Mouse (Mus musculus): ENCODE results near the gene Cyp51. TPM values are rescaled to one million over a fixed set of nuclear protein-coding genes. Genes with fewer than 3 reads are reported as not detected.

Cyp51 gene
- polyA plus RNA-seq, 1 experiment from 2014 or later = 60.1 TPM

- Histone ChIP-seq H3K9me3 (ENCODE audit: control insufficient read depth, low read length) (no peaks in the 10 kb centered on the region), H3K27ac (replicated peaks; ENCODE audit: low read depth, low read length) (no peak overlapping the region), H3K9ac (ENCODE audit: low read depth, low read length) (no peak overlapping the region), H3K4me3 (ENCODE audit: low read depth, low read length) (no peak overlapping the region), H3K27me3 (replicated peaks; ENCODE audit: control insufficient read depth, insufficient read depth, low read length) (no peaks in the 10 kb centered on the region), H3K36me3 (ENCODE audit: control insufficient read depth, insufficient read depth, low read length) (peaks cover 90% of the 10 kb centered on the region), H3K4me1 (ENCODE audit: control insufficient read depth, insufficient read depth, low read length) (no peaks in the 10 kb centered on the region), H3K4me2 (ENCODE audit: low read depth, low read length) (no peak overlapping the region)
- ATAC-seq (ENCODE audit: low read depth) (no peak), DNase-seq (ENCODE audit: low spot score) (no peak)
- 94% methylated on average over 5 of the region's 5 CpGs for WGBS
Measured at GRCm38 (mm10) chr5:4088190-4088589, 16.4 kb downstream of the Cyp51 start.

- no peak overlapping the region for H3K9ac ChIP-seq (ENCODE audit: low read depth, low read length)
- H3K9me3 ChIP-seq (ENCODE audit: control insufficient read depth, low read length) = no peaks in the 10 kb centered on the region
- no peak overlapping the region for H3K4me3 ChIP-seq (ENCODE audit: low read depth, low read length)
- H3K27me3 ChIP-seq (replicated peaks; ENCODE audit: control insufficient read depth, insufficient read depth, low read length) = no peaks in the 10 kb centered on the region
- no peak overlapping the region for H3K27ac ChIP-seq (replicated peaks; ENCODE audit: low read depth, low read length)
- no peaks in the 10 kb centered on the region for H3K4me1 ChIP-seq (ENCODE audit: control insufficient read depth, insufficient read depth, low read length)
- H3K4me2 ChIP-seq (ENCODE audit: low read depth, low read length) = no peak overlapping the region
- peaks cover 94% of the 10 kb centered on the region for H3K36me3 ChIP-seq (ENCODE audit: control insufficient read depth, insufficient read depth, low read length)
- ATAC-seq (ENCODE audit: low read depth) = no peak
- no peak for DNase-seq (ENCODE audit: low spot score)
- 88% methylated on average over 4 of the region's 4 CpGs for WGBS
Measured at GRCm38 (mm10) chr5:4086309-4086708, 18.2 kb downstream of the Cyp51 start.

- ATAC-seq (ENCODE audit: low read depth) = no peak
Measured at GRCm38 (mm10) chr5:4084948-4085347, 19.6 kb downstream of the Cyp51 start.

GRCm38 (mm10) chr5:4081513-4081912 is 23.0 kb downstream of the Cyp51 start:
- Histone ChIP-seq H3K4me3 (ENCODE audit: low read depth, low read length) (no peak overlapping the region), H3K36me3 (ENCODE audit: control insufficient read depth, insufficient read depth, low read length) (peaks cover 89% of the 10 kb centered on the region)

More at GRCm38 (mm10) chr5:4084948-4085347, 19.6 kb downstream of the Cyp51 start:
- no peak overlapping the region for H3K4me3 ChIP-seq (ENCODE audit: low read depth, low read length)
- H3K4me2 ChIP-seq (ENCODE audit: low read depth, low read length) = no peak overlapping the region
- H3K9ac ChIP-seq (ENCODE audit: low read depth, low read length) = no peak overlapping the region
- no peaks in the 10 kb centered on the region for H3K4me1 ChIP-seq (ENCODE audit: control insufficient read depth, insufficient read depth, low read length)
- peaks cover 94% of the 10 kb centered on the region for H3K36me3 ChIP-seq (ENCODE audit: control insufficient read depth, insufficient read depth, low read length)
- DNase-seq (ENCODE audit: low spot score) = no peak
- WGBS = 93% methylated on average over 7 of the region's 7 CpGs
- no peak overlapping the region for H3K27ac ChIP-seq (replicated peaks; ENCODE audit: low read depth, low read length)
- no peaks in the 10 kb centered on the region for H3K9me3 ChIP-seq (ENCODE audit: control insufficient read depth, low read length)
- no peaks in the 10 kb centered on the region for H3K27me3 ChIP-seq (replicated peaks; ENCODE audit: control insufficient read depth, insufficient read depth, low read length)

GRCm38 (mm10) chr5:4080861-4081260 is 23.7 kb downstream of the Cyp51 start:
- no peak for ATAC-seq (ENCODE audit: low read depth)
- Histone ChIP-seq H3K27me3 (replicated peaks; ENCODE audit: control insufficient read depth, insufficient read depth, low read length) (no peaks in the 10 kb centered on the region), H3K4me1 (ENCODE audit: control insufficient read depth, insufficient read depth, low read length) (no peaks in the 10 kb centered on the region), H3K4me2 (ENCODE audit: low read depth, low read length) (no peak overlapping the region), H3K27ac (replicated peaks; ENCODE audit: low read depth, low read length) (no peak overlapping the region), H3K36me3 (ENCODE audit: control insufficient read depth, insufficient read depth, low read length) (peaks cover 89% of the 10 kb centered on the region), H3K9ac (ENCODE audit: low read depth, low read length) (no peak overlapping the region), H3K4me3 (ENCODE audit: low read depth, low read length) (no peak overlapping the region), H3K9me3 (ENCODE audit: control insufficient read depth, low read length) (no peaks in the 10 kb centered on the region; the same call in 1 of the 2 replicates)
- no peak for DNase-seq (ENCODE audit: low spot score)
- 88% methylated on average over 2 of the region's 2 CpGs for WGBS

More at GRCm38 (mm10) chr5:4081513-4081912, 23.0 kb downstream of the Cyp51 start:
- WGBS = 90% methylated on average over 2 of the region's 2 CpGs
- no peaks in the 10 kb centered on the region for H3K4me1 ChIP-seq (ENCODE audit: control insufficient read depth, insufficient read depth, low read length)
- no peaks in the 10 kb centered on the region for H3K9me3 ChIP-seq (ENCODE audit: control insufficient read depth, low read length)
- H3K9ac ChIP-seq (ENCODE audit: low read depth, low read length) = no peak overlapping the region
- no peaks in the 10 kb centered on the region for H3K27me3 ChIP-seq (replicated peaks; ENCODE audit: control insufficient read depth, insufficient read depth, low read length)
- DNase-seq (ENCODE audit: low spot score) (no peak), ATAC-seq (ENCODE audit: low read depth) (no peak)
- H3K4me2 ChIP-seq (ENCODE audit: low read depth, low read length) = no peak overlapping the region
- no peak overlapping the region for H3K27ac ChIP-seq (replicated peaks; ENCODE audit: low read depth, low read length)

GRCm38 (mm10) chr5:4079086-4079485 is 25.5 kb downstream of the Cyp51 start:
- ATAC-seq (ENCODE audit: low read depth) (no peak), DNase-seq (ENCODE audit: low spot score) (no peak)
- Histone ChIP-seq H3K27me3 (replicated peaks; ENCODE audit: control insufficient read depth, insufficient read depth, low read length) (no peaks in the 10 kb centered on the region), H3K9ac (ENCODE audit: low read depth, low read length) (no peak overlapping the region), H3K4me3 (ENCODE audit: low read depth, low read length) (no peak overlapping the region), H3K9me3 (ENCODE audit: control insufficient read depth, low read length) (peaks cover 5% of the 10 kb centered on the region; the same call in 1 of the 2 replicates), H3K27ac (replicated peaks; ENCODE audit: low read depth, low read length) (no peak overlapping the region), H3K4me1 (ENCODE audit: control insufficient read depth, insufficient read depth, low read length) (no peaks in the 10 kb centered on the region), H3K36me3 (ENCODE audit: control insufficient read depth, insufficient read depth, low read length) (peaks cover 83% of the 10 kb centered on the region), H3K4me2 (ENCODE audit: low read depth, low read length) (no peak overlapping the region)
- 87% methylated on average over 3 of the region's 3 CpGs for WGBS

- Histone ChIP-seq H3K4me3 (ENCODE audit: low read depth, low read length) (no peak overlapping the region), H3K4me2 (ENCODE audit: low read depth, low read length) (no peak overlapping the region), H3K9me3 (ENCODE audit: control insufficient read depth, low read length) (no peaks in the 10 kb centered on the region), H3K4me1 (ENCODE audit: control insufficient read depth, insufficient read depth, low read length) (no peaks in the 10 kb centered on the region), H3K27ac (replicated peaks; ENCODE audit: low read depth, low read length) (no peak overlapping the region), H3K36me3 (ENCODE audit: control insufficient read depth, insufficient read depth, low read length) (peaks cover 91% of the 10 kb centered on the region), H3K9ac (ENCODE audit: low read depth, low read length) (no peak overlapping the region), H3K27me3 (replicated peaks; ENCODE audit: control insufficient read depth, insufficient read depth, low read length) (no peaks in the 10 kb centered on the region)
- 81% methylated on average over 3 of the region's 3 CpGs for WGBS
- ATAC-seq (ENCODE audit: low read depth) (no peak), DNase-seq (ENCODE audit: low spot score) (no peak)
Measured at GRCm38 (mm10) chr5:4067203-4067602, 37.3 kb downstream of the Cyp51 start.

GRCm38 (mm10) chr5:4066476-4067115 is 38.0 kb downstream of the Cyp51 start:
- WGBS = 93% methylated on average over 17 of the region's 18 CpGs
- H3K9me3 ChIP-seq (ENCODE audit: control insufficient read depth, low read length) = no peaks in the 10 kb centered on the region
- ATAC-seq (ENCODE audit: low read depth) (no peak), DNase-seq (ENCODE audit: low spot score) (no peak)
- H3K27ac ChIP-seq (replicated peaks; ENCODE audit: low read depth, low read length) = no peak overlapping the region
- H3K9ac ChIP-seq (ENCODE audit: low read depth, low read length) = no peak overlapping the region
- no peaks in the 10 kb centered on the region for H3K4me1 ChIP-seq (ENCODE audit: control insufficient read depth, insufficient read depth, low read length)
- peaks cover 91% of the 10 kb centered on the region for H3K36me3 ChIP-seq (ENCODE audit: control insufficient read depth, insufficient read depth, low read length)
- H3K4me2 ChIP-seq (ENCODE audit: low read depth, low read length) = no peak overlapping the region
- no peaks in the 10 kb centered on the region for H3K27me3 ChIP-seq (replicated peaks; ENCODE audit: control insufficient read depth, insufficient read depth, low read length)
- H3K4me3 ChIP-seq (ENCODE audit: low read depth, low read length) = no peak overlapping the region

GRCm38 (mm10) chr5:4060313-4060712 is 44.2 kb downstream of the Cyp51 start:
- 92% methylated on average over 8 of the region's 8 CpGs for WGBS
- H3K36me3 ChIP-seq (ENCODE audit: control insufficient read depth, insufficient read depth, low read length) = peaks cover 84% of the 10 kb centered on the region
- no peak overlapping the region for H3K9ac ChIP-seq (ENCODE audit: low read depth, low read length)
- H3K27me3 ChIP-seq (replicated peaks; ENCODE audit: control insufficient read depth, insufficient read depth, low read length) = no peaks in the 10 kb centered on the region
- no peaks in the 10 kb centered on the region for H3K9me3 ChIP-seq (ENCODE audit: control insufficient read depth, low read length)
- no peaks in the 10 kb centered on the region for H3K4me1 ChIP-seq (ENCODE audit: control insufficient read depth, insufficient read depth, low read length)
- no peak overlapping the region for H3K27ac ChIP-seq (replicated peaks; ENCODE audit: low read depth, low read length)
- ATAC-seq (ENCODE audit: low read depth) (no peak), DNase-seq (ENCODE audit: low spot score) (no peak)
- H3K4me2 ChIP-seq (ENCODE audit: low read depth, low read length) = no peak overlapping the region
- no peak overlapping the region for H3K4me3 ChIP-seq (ENCODE audit: low read depth, low read length)
